Mouse (Mus musculus): ENCODE results near the gene Lgi2.

- no peak; the same call in 2 of the 3 replicates for TF ChIP-seq TAL1 (IDR thresholded peaks at IDR 0.05; ENCODE audit: low read length)
- no peak for TF ChIP-seq GATA1 (IDR thresholded peaks at IDR 0.05; ENCODE audit: low read length)
Observed at GRCm38 (mm10) chr5:52550613-52551317, 15.5 kb downstream of the Lgi2 start.
